Mouse (Mus musculus) urinary bladder, postnatal 14 days (tissue): ENCODE results near the gene Arpc1b.

Experiments used
- DNase-seq: peaks from one replicate; pipeline ENCODE4 v3.0.0; 2021; ENCODE audit warnings: low spot score

Arpc1b gene

GRCm38 (mm10) chr5:145164710-145165109 lies 50.7 kb downstream of the Arpc1b start:
- no peak for DNase-seq

GRCm38 (mm10) chr5:145165184-145165583 lies 51.2 kb downstream of the Arpc1b start:
- no peak for DNase-seq

- peak; percentile 99 for DNase-seq
These were observed 52.7 kb downstream of the Arpc1b start, which contains the start of the genes Ptcd1 and Cpsf4 for GRCm38 (mm10) chr5:145166536-145167305. Gene Ptcd1 (minus strand): TSS chr5:145167108. Gene Cpsf4 (plus strand): TSS chr5:145167213.

- no peak for DNase-seq
These were observed 53.3 kb downstream of the Arpc1b start for GRCm38 (mm10) chr5:145167306-145167661.

GRCm38 (mm10) chr5:145178461-145178980 lies 64.5 kb downstream of the Arpc1b start:
- DNase-seq, result no peak
